Mouse (Mus musculus) large intestine, adult 2 months (tissue): ENCODE results near the gene Has1. TPM values are rescaled to one million over a fixed set of nuclear protein-coding genes. Genes with fewer than 3 reads are reported as not detected.
A peak's percentile ranks its signal among the peaks of the same experiment; 100 is the strongest.
"Not testable (repeated sequence)": the region's sequence is repeated elsewhere in the genome, so short reads cannot be mapped to it uniquely, and the experiment has no call there.

Experiments used
- DNase-seq: peaks from one replicate; pipeline ENCODE4 v3.0.0-alpha.2; 2012; ENCODE audit warnings: low read depth, low spot score
- WGBS: fragments of 180-500 bp; shearing (Covaris S2); methylation state at CpG from one replicate; pipeline ENCODE4 v1.1.7; 2018; 5-methylcytosine and 5-hydroxymethylcytosine counted together
- polyA plus RNA-seq: library from polyadenylated mRNA; depleted of rRNA; stranded (reverse); fragments of >200 nt; gene quantifications from 2 replicates; pipeline ENCODE4 v1.2.3, GENCODE M21; 2012

Gene Has1
- polyA plus RNA-seq, 1 experiment, result 0.17 TPM

GRCm38 (mm10) chr17:17845187-17846027 is 9.6 kb downstream of the Has1 start:
- DNase-seq, result no peak
- WGBS, result 68% methylated on average over 10 of the region's 10 CpGs

- WGBS, result 64% methylated on average over 3 of the region's 3 CpGs
- DNase-seq, result not testable (repeated sequence)
These were observed 10.4 kb downstream of the Has1 start for GRCm38 (mm10) chr17:17844606-17845005.

- no peak for DNase-seq
- WGBS, result 73% methylated on average over 27 of the region's 27 CpGs
These were observed 11.3 kb downstream of the Has1 start for GRCm38 (mm10) chr17:17843534-17844261.

- 88% methylated on average over 7 of the region's 7 CpGs for WGBS
- DNase-seq, result no peak
These were observed 14.2 kb downstream of the Has1 start for GRCm38 (mm10) chr17:17840796-17841195.

- WGBS, result 93% methylated on average over 2 of the region's 2 CpGs
- DNase-seq, result no peak
These were observed 15.7 kb downstream of the Has1 start for GRCm38 (mm10) chr17:17839276-17839675.

- under 1% methylated on average over 43 of the region's 43 CpGs for WGBS
- peak; percentile 84 for DNase-seq
These were observed 16.9 kb downstream of the Has1 start for GRCm38 (mm10) chr17:17837919-17838701.

GRCm38 (mm10) chr17:17837426-17837825 is 17.6 kb downstream of the Has1 start:
- WGBS, result 11% methylated on average over 13 of the region's 13 CpGs
- no peak for DNase-seq

- no peak for DNase-seq
- WGBS, result 76% methylated on average over 5 of the region's 5 CpGs
These were observed 18.9 kb downstream of the Has1 start for GRCm38 (mm10) chr17:17836101-17836500.

GRCm38 (mm10) chr17:17834896-17835295 is 20.1 kb downstream of the Has1 start:
- 2% methylated on average over 1 of the region's 1 CpGs for whole genome bisulfite sequencing
- DNase-seq, result no peak

GRCm38 (mm10) chr17:17830731-17831130 is 24.3 kb downstream of the Has1 start:
- DNase-seq, result no peak

GRCm38 (mm10) chr17:17829816-17830535 is 25.0 kb downstream of the Has1 start:
- DNase-seq, result no peak
- 64% methylated on average over 23 of the region's 23 CpGs for WGBS

More at GRCm38 (mm10) chr17:17830731-17831130, 24.3 kb downstream of the Has1 start:
- WGBS, result 74% methylated on average over 7 of the region's 7 CpGs

GRCm38 (mm10) chr17:17829052-17829785 is 25.8 kb downstream of the Has1 start:
- DNase-seq, result no peak
- WGBS, result 45% methylated on average over 6 of the region's 6 CpGs

GRCm38 (mm10) chr17:17828191-17828981 is 26.6 kb downstream of the Has1 start:
- DNase-seq, result no peak
- WGBS, result 17% methylated on average over 12 of the region's 15 CpGs

- DNase-seq, result no peak
- 3% methylated on average over 13 of the region's 13 CpGs for WGBS
These were observed 27.3 kb downstream of the Has1 start for GRCm38 (mm10) chr17:17827658-17828190.

GRCm38 (mm10) chr17:17826751-17827657 is 28.0 kb downstream of the Has1 start, which contains the start of gene Spaca6:
Spaca6 (plus strand) TSS chr17:17827158.
- DNase-seq, result no peak
- 2% methylated on average over 41 of the region's 42 CpGs for WGBS

GRCm38 (mm10) chr17:17825921-17826591 is 28.9 kb downstream of the Has1 start:
- DNase-seq, result no peak
- WGBS, result 2% methylated on average over 20 of the region's 22 CpGs
